Mouse (Mus musculus): ENCODE measurements around the gene Prss46. TPM values are rescaled to one million over a fixed set of nuclear protein-coding genes. Genes with fewer than 3 reads are reported as not detected.

Gene Prss46
- polyA plus RNA-seq, 1 experiment from 2014 or later: not detected

Other genes with a start within 250 kb of the Prss46 start
- gene Nradd, start 220.1 kb upstream of the Prss46 start, polyA plus RNA-seq (2016; fragmentation: Nextera tagmentation; extraction: Ambion mirVana): 36.3 and 36.4 TPM in 2 replicates
- gene Nbeal2, start 190.3 kb upstream of the Prss46 start, polyA plus RNA-seq (2016; fragmentation: Nextera tagmentation; extraction: Ambion mirVana): 1.4 and 2.0 TPM in 2 replicates
- 178 and 183 TPM in 2 replicates for gene Ccdc12, start 188.0 kb upstream of the Prss46 start, polyA plus RNA-seq (2016; fragmentation: Nextera tagmentation; extraction: Ambion mirVana)
- 0.27 and 0.54 TPM in 2 replicates for gene Myl3, start 102.6 kb upstream of the Prss46 start, polyA plus RNA-seq (2016; fragmentation: Nextera tagmentation; extraction: Ambion mirVana)
- 19.2 and 23.0 TPM in 2 replicates for gene Pth1r, start 97.4 kb upstream of the Prss46 start, polyA plus RNA-seq (2016; fragmentation: Nextera tagmentation; extraction: Ambion mirVana)
- gene Prss42, start 46.3 kb upstream of the Prss46 start, polyA plus RNA-seq (2016; fragmentation: Nextera tagmentation; extraction: Ambion mirVana): not detected in 2 replicates
- gene Prss44, start 30.5 kb upstream of the Prss46 start, polyA plus RNA-seq (2016; fragmentation: Nextera tagmentation; extraction: Ambion mirVana): not detected in 2 replicates
- not detected in 2 replicates for gene Prss43, start 17.8 kb upstream of the Prss46 start, polyA plus RNA-seq (2016; fragmentation: Nextera tagmentation; extraction: Ambion mirVana)
- not detected in 2 replicates for gene Prss45, start 9.9 kb upstream of the Prss46 start, polyA plus RNA-seq (2016; fragmentation: Nextera tagmentation; extraction: Ambion mirVana)
- 0.76 and 1.1 TPM in 2 replicates for gene Prss50, start 13.5 kb downstream of the Prss46 start, polyA plus RNA-seq (2016; fragmentation: Nextera tagmentation; extraction: Ambion mirVana)
- gene Als2cl, start 35.4 kb downstream of the Prss46 start, polyA plus RNA-seq (2016; fragmentation: Nextera tagmentation; extraction: Ambion mirVana): 0.90 and 0.97 TPM in 2 replicates
- 0.14 and 0.26 TPM in 2 replicates for gene Tmie, start 35.6 kb downstream of the Prss46 start, polyA plus RNA-seq (2016; fragmentation: Nextera tagmentation; extraction: Ambion mirVana)
- not detected in 2 replicates for gene Fam240a, start 72.4 kb downstream of the Prss46 start, polyA plus RNA-seq (2016; fragmentation: Nextera tagmentation; extraction: Ambion mirVana)
- 0.34 and 0.61 TPM in 2 replicates for gene Tdgf1, start 101.7 kb downstream of the Prss46 start, polyA plus RNA-seq (2016; fragmentation: Nextera tagmentation; extraction: Ambion mirVana)
- 0.09 TPM in 1 of 2 replicates, not detected in the other for gene Lrrc2, start 107.0 kb downstream of the Prss46 start, polyA plus RNA-seq (2016; fragmentation: Nextera tagmentation; extraction: Ambion mirVana)
- 0.27 TPM in 1 of 2 replicates, not detected in the other for gene Rtp3, start 146.1 kb downstream of the Prss46 start, polyA plus RNA-seq (2016; fragmentation: Nextera tagmentation; extraction: Ambion mirVana)
- not detected in 2 replicates for gene Ltf, start 174.8 kb downstream of the Prss46 start, polyA plus RNA-seq (2016; fragmentation: Nextera tagmentation; extraction: Ambion mirVana)
- 0.74 TPM in 2 replicates for gene Ccrl2, start 213.0 kb downstream of the Prss46 start, polyA plus RNA-seq (2016; fragmentation: Nextera tagmentation; extraction: Ambion mirVana)